Mouse (Mus musculus): ENCODE data around the gene Epas1. TPM values are rescaled to one million over a fixed set of nuclear protein-coding genes. Genes with fewer than 3 reads are reported as not detected.
A peak's percentile ranks its signal among the peaks of the same experiment; 100 is the strongest.

The Epas1 gene
- polyA plus RNA-seq (2012; rRNA removed) (11.4 and 13.2 TPM in 2 replicates), polyA plus RNA-seq (2014; fragmentation: Nextera tagmentation; extraction: Ambion mirVana) (8.3 and 8.7 TPM in 2 replicates)

- DNase-seq (ENCODE audit: low spot score), result peak; percentile 86
- no peak for TF ChIP-seq POLR2A (IDR thresholded peaks at IDR 0.05; ENCODE audit: borderline replicate concordance, extremely low read depth, insufficient read depth, insufficient read length)
- Histone ChIP-seq H3K27me3 (ENCODE audit: control insufficient read depth, insufficient read depth, low read length) (peaks cover 48% of the 10 kb centered on the region), H3K4me2 (replicated peaks; ENCODE audit: low read depth, low read length, severe bottlenecking) (peak within 1 kb of the TSS; percentile 94), H3K36me3 (ENCODE audit: control insufficient read depth, insufficient read depth, low read length) (no peaks in the 10 kb centered on the region), H3K4me3 (replicated peaks; ENCODE audit: low read length) (peak within 1 kb of the TSS; percentile 61), H3K9ac (ENCODE audit: low read depth, low read length, severe bottlenecking) (peak within 1 kb of the TSS; percentile 48), H3K4me1 (ENCODE audit: control insufficient read depth, insufficient read depth, low read length) (peaks cover 16% of the 10 kb centered on the region), H3K9me3 (ENCODE audit: control insufficient read depth, low read length) (no peaks in the 10 kb centered on the region), H3K27ac (replicated peaks; ENCODE audit: low read depth, low read length) (no peak within 1 kb of the TSS)
- ATAC-seq (ENCODE audit: low FRiP score, low read depth), result peak; percentile 93
- 4% methylated on average over 47 of the region's 60 CpGs for whole genome bisulfite sequencing
Measured at GRCm38 (mm10) chr17:86753130-86753821, at the start of gene Epas1. TSS of gene Epas1 (plus strand) at chr17:86753700.

GRCm38 (mm10) chr17:86705236-86705635 lies 48.3 kb upstream of the Epas1 start:
- ATAC-seq (ENCODE audit: low FRiP score, low read depth) (no peak), DNase-seq (ENCODE audit: low spot score) (no peak)
- no peaks in the 10 kb centered on the region for H3K4me1 ChIP-seq (ENCODE audit: control insufficient read depth, insufficient read depth, low read length)
- H3K4me3 ChIP-seq (replicated peaks; ENCODE audit: low read length), result no peak overlapping the region
- WGBS, result 78% methylated on average over 3 of the region's 3 CpGs
- no peak overlapping the region for H3K4me2 ChIP-seq (replicated peaks; ENCODE audit: low read depth, low read length, severe bottlenecking)
- H3K36me3 ChIP-seq (ENCODE audit: control insufficient read depth, insufficient read depth, low read length), result no peaks in the 10 kb centered on the region
- TF ChIP-seq POLR2A (IDR thresholded peaks at IDR 0.05; ENCODE audit: borderline replicate concordance, extremely low read depth, insufficient read depth, insufficient read length), result no peak
- H3K27ac ChIP-seq (replicated peaks; ENCODE audit: low read depth, low read length), result no peak overlapping the region
- H3K9ac ChIP-seq (ENCODE audit: low read depth, low read length, severe bottlenecking), result no peak overlapping the region
- no peaks in the 10 kb centered on the region for H3K9me3 ChIP-seq (ENCODE audit: control insufficient read depth, low read length)
- no peaks in the 10 kb centered on the region for H3K27me3 ChIP-seq (ENCODE audit: control insufficient read depth, insufficient read depth, low read length)

GRCm38 (mm10) chr17:86706467-86706866 lies 47.0 kb upstream of the Epas1 start:
- Histone ChIP-seq H3K27ac (replicated peaks; ENCODE audit: low read depth, low read length) (no peak overlapping the region), H3K4me1 (ENCODE audit: control insufficient read depth, insufficient read depth, low read length) (no peaks in the 10 kb centered on the region), H3K9ac (ENCODE audit: low read depth, low read length, severe bottlenecking) (no peak overlapping the region), H3K4me3 (replicated peaks; ENCODE audit: low read length) (no peak overlapping the region), H3K9me3 (ENCODE audit: control insufficient read depth, low read length) (no peaks in the 10 kb centered on the region), H3K27me3 (ENCODE audit: control insufficient read depth, insufficient read depth, low read length) (no peaks in the 10 kb centered on the region), H3K36me3 (ENCODE audit: control insufficient read depth, insufficient read depth, low read length) (no peaks in the 10 kb centered on the region), H3K4me2 (replicated peaks; ENCODE audit: low read depth, low read length, severe bottlenecking) (no peak overlapping the region)
- no peak for TF ChIP-seq POLR2A (IDR thresholded peaks at IDR 0.05; ENCODE audit: borderline replicate concordance, extremely low read depth, insufficient read depth, insufficient read length)
- DNase-seq (ENCODE audit: low spot score) (no peak), ATAC-seq (ENCODE audit: low FRiP score, low read depth) (no peak)
- WGBS, result 89% methylated on average over 1 of the region's 1 CpGs

GRCm38 (mm10) chr17:86709803-86710202 lies 43.7 kb upstream of the Epas1 start:
- no peak overlapping the region for H3K27ac ChIP-seq (replicated peaks; ENCODE audit: low read depth, low read length)
- 86% methylated on average over 8 of the region's 8 CpGs for WGBS
- no peaks in the 10 kb centered on the region for H3K4me1 ChIP-seq (ENCODE audit: control insufficient read depth, insufficient read depth, low read length)
- ATAC-seq (ENCODE audit: low FRiP score, low read depth) (no peak), DNase-seq (ENCODE audit: low spot score) (no peak)
- H3K4me3 ChIP-seq (replicated peaks; ENCODE audit: low read length), result no peak overlapping the region
- H3K27me3 ChIP-seq (ENCODE audit: control insufficient read depth, insufficient read depth, low read length), result no peaks in the 10 kb centered on the region
- H3K4me2 ChIP-seq (replicated peaks; ENCODE audit: low read depth, low read length, severe bottlenecking), result no peak overlapping the region
- H3K9me3 ChIP-seq (ENCODE audit: control insufficient read depth, low read length), result no peaks in the 10 kb centered on the region
- no peak overlapping the region for H3K9ac ChIP-seq (ENCODE audit: low read depth, low read length, severe bottlenecking)
- no peaks in the 10 kb centered on the region for H3K36me3 ChIP-seq (ENCODE audit: control insufficient read depth, insufficient read depth, low read length)
- no peak for TF ChIP-seq POLR2A (IDR thresholded peaks at IDR 0.05; ENCODE audit: borderline replicate concordance, extremely low read depth, insufficient read depth, insufficient read length)

- WGBS, result 74% methylated on average over 8 of the region's 8 CpGs
- H3K27me3 ChIP-seq (ENCODE audit: control insufficient read depth, insufficient read depth, low read length), result no peaks in the 10 kb centered on the region
- no peak overlapping the region for H3K4me3 ChIP-seq (replicated peaks; ENCODE audit: low read length)
- ATAC-seq (ENCODE audit: low FRiP score, low read depth) (no peak), DNase-seq (ENCODE audit: low spot score) (no peak)
- no peak overlapping the region for H3K4me2 ChIP-seq (replicated peaks; ENCODE audit: low read depth, low read length, severe bottlenecking)
- H3K27ac ChIP-seq (replicated peaks; ENCODE audit: low read depth, low read length), result no peak overlapping the region
- no peaks in the 10 kb centered on the region for H3K4me1 ChIP-seq (ENCODE audit: control insufficient read depth, insufficient read depth, low read length)
- H3K36me3 ChIP-seq (ENCODE audit: control insufficient read depth, insufficient read depth, low read length), result no peaks in the 10 kb centered on the region
- TF ChIP-seq POLR2A (IDR thresholded peaks at IDR 0.05; ENCODE audit: borderline replicate concordance, extremely low read depth, insufficient read depth, insufficient read length), result no peak
- no peaks in the 10 kb centered on the region for H3K9me3 ChIP-seq (ENCODE audit: control insufficient read depth, low read length)
- H3K9ac ChIP-seq (ENCODE audit: low read depth, low read length, severe bottlenecking), result no peak overlapping the region
Measured at GRCm38 (mm10) chr17:86710379-86710778, 43.1 kb upstream of the Epas1 start.

Data from limb, embryonic 14.5 days (tissue).